Comparison of ENCODE assay signal across 25 mouse cellular contexts in genomic region chr7:3502439-3502838, GRCm38 (mm10). TPM values are rescaled to one million over a fixed set of nuclear protein-coding genes. Genes with fewer than 3 reads are reported as not detected.
A peak's percentile ranks its signal among the peaks of the same experiment; 100 is the strongest.
DNase-seq lines count a peak whose midpoint lies in the region; ATAC-seq lines count a peak whose summit lies in the region.
"Had no signal": no experiment of that assay in that cellular context is flagged by ENCODE, and none has a peak within 500 bp of the region (broad histone marks: within the 10 kb centered on the region; RNA-seq: fewer than 3 reads in every experiment).

Gene Tarm1, minus strand, starts transcription at chr7:3502624.

- H3K4me1 ChIP-seq in megakaryocyte, embryonic 14.5 days: peaks cover 4% of the 10 kb centered on the region; the same call in 1 of the 2 replicates
- H3K4me1 ChIP-seq: embryonic facial prominence, embryonic 13.5 days; heart, embryonic 12.5 days; hindbrain, embryonic 12.5 days had no signal

- intact Hi-C loops in left cerebral cortex, postnatal 10 days (cut with DNase I): no loop called here

- no peaks in the 10 kb centered on the region for H3K9me3 ChIP-seq in megakaryocyte, embryonic 14.5 days
- H3K9me3 ChIP-seq: G1E; hindbrain, embryonic 12.5 days had no signal

- ATAC-seq in common myeloid progenitor, adult 5-6 weeks (replicated peaks; ENCODE audit: low read depth, poor library complexity, severe bottlenecking): peak; percentile 93
- ATAC-seq: CD4-positive, CD25-positive, alpha-beta regulatory T cell, adult 4 months; forebrain, embryonic 14.5 days; hindbrain, embryonic 16.5 days; inflammation-experienced regulatory T-cells, adult 6 months had no signal

- H3K4me3 ChIP-seq in megakaryocyte, embryonic 14.5 days (replicated peaks): peak within 1 kb of the TSS; percentile 12
- H3K4me3 ChIP-seq: embryonic facial prominence, embryonic 13.5 days; heart, embryonic 12.5 days; hindbrain, embryonic 12.5 days had no signal

- H3K36me3 ChIP-seq in megakaryocyte, embryonic 14.5 days (replicated peaks; ENCODE audit: low read length): no peaks in the 10 kb centered on the region
- H3K36me3 ChIP-seq: embryonic facial prominence, embryonic 13.5 days; G1E; heart, embryonic 12.5 days; hindbrain, embryonic 12.5 days had no signal

- H3K27me3 ChIP-seq in megakaryocyte, embryonic 14.5 days (replicated peaks): no peaks in the 10 kb centered on the region
- H3K27me3 ChIP-seq: embryonic facial prominence, embryonic 13.5 days; heart, embryonic 12.5 days; hindbrain, embryonic 12.5 days had no signal

- DNase-seq in lung, postnatal 36 days: peak; percentile 6
- no peak for DNase-seq in lung, adult 18-20 months
- DNase-seq in left cerebral cortex, postnatal 10 days (ENCODE audit: extremely low spot score in 1 of 2, low spot score in 2 of 2): no peak
- no peak for DNase-seq in layer of hippocampus, postnatal 25 days (ENCODE audit: extremely low spot score in 1 of 2, low spot score in 1 of 2)
- DNase-seq in urinary bladder, postnatal 25 days (ENCODE audit: low spot score): no peak
- DNase-seq: adrenal gland, adult 8-10 months; adrenal gland, postnatal 36 days; B cell, adult 2 months; cerebellum, adult 11-12 months; cerebellum, adult 9-10 months; cerebellum, postnatal 25 days; heart, postnatal 36 days had no signal

RNA-seq across cellular contexts. Expression of gene Tarm1, which starts in this region (rescaled TPM):
- not detected in 2 replicates for total RNA-seq in common myeloid progenitor, adult 5-6 weeks (2017)
- polyA plus RNA-seq in megakaryocyte, embryonic 14.5 days (2012; ENCODE audit: insufficient read depth, low replicate concordance): not detected in 2 replicates
- total RNA-seq in left cerebral cortex, postnatal 10 days (2021): not detected
- not detected for total RNA-seq in layer of hippocampus, postnatal 25 days (2021)
- total RNA-seq: gastrocnemius, adult 8-10 months; heart, adult 8-10 months; heart, postnatal 36 days had no signal
- polyA plus RNA-seq: CD4-positive, CD25-positive, alpha-beta regulatory T cell, adult 4 months; embryonic facial prominence, embryonic 13.5 days; forebrain, embryonic 14.5 days; G1E; heart, embryonic 12.5 days; heart, embryonic 16.5 days; hindbrain, embryonic 12.5 days; hindbrain, embryonic 16.5 days; inflammation-experienced regulatory T-cells, adult 6 months had no signal

Comparison
In these comparisons a context has a peak if more than half of its experiments do, and no peak if none do; other contexts are left out.
1. Peak in ATAC-seq in common myeloid progenitor, adult 5-6 weeks; RNA of the gene not detected or under 1 TPM.